Mouse (Mus musculus) embryonic facial prominence, embryonic 13.5 days (tissue): ENCODE measurements around the gene Ube2d3. TPM values are rescaled to one million over a fixed set of nuclear protein-coding genes. Genes with fewer than 3 reads are reported as not detected.

Experiments used
- ATAC-seq: fragments of 200-750 bp; cut with Nextera tagmentation; 2 replicates; pipeline ENCODE4 v1.8.0; 2017; ENCODE audit warnings: low read depth; ENCODE audit not compliant: insufficient number of reproducible peaks, insufficient read depth, low FRiP score, low TSS enrichment
- H3K27ac ChIP-seq: fragments of 300-500 bp; sonication (generic); 2 replicates; pipeline ENCODE4 v1.5.1; 2015; ENCODE audit warnings: moderate library complexity, mild to moderate bottlenecking, inconsistent platforms
- H3K27me3 ChIP-seq: fragments of 300-500 bp; sonication (generic); 2 replicates; pipeline ENCODE4 v1.6.1; 2015; ENCODE audit warnings: mild to moderate bottlenecking, inconsistent platforms
- H3K36me3 ChIP-seq: fragments of 300-500 bp; sonication (generic); 2 replicates; pipeline ENCODE4 v1.6.1; 2015; ENCODE audit warnings: mild to moderate bottlenecking, inconsistent platforms
- H3K4me1 ChIP-seq: fragments of 300-500 bp; sonication (generic); 2 replicates; pipeline ENCODE4 v1.6.1; 2015; ENCODE audit warnings: inconsistent platforms
- H3K4me2 ChIP-seq: fragments of 300-500 bp; sonication (generic); 2 replicates; pipeline ENCODE4 v1.6.1; 2015; ENCODE audit warnings: moderate library complexity, mild to moderate bottlenecking, inconsistent platforms
- H3K4me3 ChIP-seq: fragments of 300-500 bp; sonication (generic); 2 replicates; pipeline ENCODE4 v1.5.1; 2015; ENCODE audit warnings: mild to moderate bottlenecking, inconsistent platforms
- H3K9ac ChIP-seq: fragments of 300-500 bp; sonication (generic); 2 replicates; pipeline ENCODE4 v1.6.1; 2015; ENCODE audit warnings: mild to moderate bottlenecking, inconsistent platforms
- H3K9me3 ChIP-seq: fragments of 300-500 bp; sonication (generic); 2 replicates; pipeline ENCODE4 v1.6.1; 2016; ENCODE audit warnings: inconsistent platforms
- WGBS: fragments of 180-500 bp; shearing (Covaris S2); methylation state at CpG from one replicate; pipeline ENCODE4 v1.1.7; 2015; ENCODE audit warnings: mixed read lengths; 5-methylcytosine and 5-hydroxymethylcytosine counted together
- polyA plus RNA-seq: library from polyadenylated mRNA; unstranded; fragments of >200 nt; fragmentation: Nextera tagmentation; extraction: Ambion mirVana; gene quantifications from 2 replicates; pipeline ENCODE4 v1.2.1, GENCODE M21; 2015

Ube2d3 gene
- polyA plus RNA-seq, 1 experiment from 2014 or later: 489 TPM

DNA sequence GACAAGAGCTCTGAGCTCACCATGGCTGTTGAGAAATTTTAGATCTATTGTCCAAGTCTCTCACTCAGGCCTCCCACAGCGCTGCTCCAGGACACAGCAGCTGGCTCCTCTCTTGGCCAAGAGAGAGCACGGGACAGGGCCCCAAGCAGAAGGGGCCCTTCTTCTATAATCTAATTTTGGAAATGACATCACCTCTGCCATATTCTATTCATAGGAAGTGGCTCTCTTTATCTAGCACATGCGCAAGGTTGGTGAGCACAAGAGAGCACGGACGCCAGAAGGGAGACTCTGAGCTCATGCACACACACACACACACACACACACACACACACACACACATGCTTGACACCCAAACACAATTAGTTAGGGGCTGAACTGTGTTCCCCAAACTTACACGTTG is 78.9 kb downstream of the Ube2d3 start:
- ATAC-seq: no peak
- Histone ChIP-seq H3K4me1 (peaks cover 5% of the 10 kb centered on the region; the same call in 1 of the 2 replicates), H3K36me3 (no peaks in the 10 kb centered on the region), H3K9me3 (no peaks in the 10 kb centered on the region), H3K27me3 (no peaks in the 10 kb centered on the region), H3K27ac (no peak overlapping the region), H3K4me2 (no peak overlapping the region), H3K9ac (no peak overlapping the region), H3K4me3 (no peak overlapping the region)
- WGBS: 69% methylated on average over 6 of the region's 6 CpGs

Other genes with a start within 250 kb of the Ube2d3 start
- 33.4 and 34.1 TPM in 2 replicates for gene Cenpe, start 225.6 kb upstream of the Ube2d3 start, polyA plus RNA-seq
- 25.0 and 27.2 TPM in 2 replicates for gene Bdh2, start 156.9 kb upstream of the Ube2d3 start, polyA plus RNA-seq
- gene Slc9b2, start 130.4 kb upstream of the Ube2d3 start, polyA plus RNA-seq: 3.4 and 4.6 TPM in 2 replicates
- 0.22 and 0.55 TPM in 2 replicates for gene Slc9b1, start 90.1 kb upstream of the Ube2d3 start, polyA plus RNA-seq
- gene Cisd2, start 14.2 kb upstream of the Ube2d3 start, polyA plus RNA-seq: 65.7 and 66.4 TPM in 2 replicates
- 5.8 and 6.1 TPM in 2 replicates for gene Manba, start 47.5 kb downstream of the Ube2d3 start, polyA plus RNA-seq